Mouse (Mus musculus) mesoderm, embryonic 11.5 days (tissue): ENCODE data around the gene Cdk5rap3.

Source experiments
- DNase-seq: peaks from one replicate; pipeline ENCODE4 v3.0.0-alpha.2; 2012; ENCODE audit warnings: low read depth, low spot score

The Cdk5rap3 gene

GRCm38 (mm10) chr11:96859635-96860034, 56.7 kb downstream of the Cdk5rap3 start:
- DNase-seq: no peak

- DNase-seq: no peak
Observed at GRCm38 (mm10) chr11:96857446-96857845, 58.9 kb downstream of the Cdk5rap3 start.
